Mouse (Mus musculus) CH12.LX (cell line): Measurements from ENCODE around the gene Acss2.

Source experiments
- CHD2 ChIP-seq: IDR thresholded peaks from 2 replicates; pipeline ENCODE4 v1.6.1; 2011; ENCODE audit warnings: low read length, improper control_type of control experiment
- CTCF ChIP-seq, 2 experiments: IDR thresholded peaks in 1 of 2; conservative IDR thresholded peaks in 1 of 2; 2 replicates each; pipeline ENCODE4 v1.5.1; 2011 to 2012; ENCODE audit warnings: low read depth in 2 of 2, low read length in 2 of 2, improper control_type of control experiment in 1 of 2, inconsistent platforms in 1 of 2, mild to moderate bottlenecking in 1 of 2, moderate library complexity in 1 of 2
- KAT2A ChIP-seq: IDR thresholded peaks from 2 replicates; pipeline ENCODE4 v1.6.1; 2012; ENCODE audit warnings: low read length, improper control_type of control experiment, inconsistent platforms; ENCODE audit not compliant: insufficient replicate concordance
- MAFK ChIP-seq: IDR thresholded peaks from 2 replicates; pipeline ENCODE4 v1.6.1; 2011; ENCODE audit warnings: low read length, improper control_type of control experiment; ENCODE audit not compliant: insufficient replicate concordance
- MEF2A ChIP-seq: IDR thresholded peaks from 2 replicates; pipeline ENCODE4 v1.6.1; 2014; ENCODE audit warnings: low read depth, mild to moderate bottlenecking, inconsistent platforms, low read length, improper control_type of control experiment, borderline replicate concordance
- MXI1 ChIP-seq: IDR thresholded peaks from 2 replicates; pipeline ENCODE4 v1.6.1; 2011; ENCODE audit warnings: mild to moderate bottlenecking, low read depth, low read length, improper control_type of control experiment
- NELFE ChIP-seq: IDR thresholded peaks from 2 replicates; pipeline ENCODE4 v1.6.1; 2011; ENCODE audit warnings: low read depth, low read length, improper control_type of control experiment
- POLR2A ChIP-seq: IDR thresholded peaks from 2 replicates; pipeline ENCODE4 v1.6.1; 2011; ENCODE audit warnings: low read depth, mild to moderate bottlenecking, improper control_type of control experiment, low read length
- POLR2AphosphoS2 ChIP-seq: IDR thresholded peaks from 2 replicates; pipeline ENCODE4 v1.6.1; 2011; ENCODE audit warnings: low read depth, low read length, improper control_type of control experiment
- TCF12 ChIP-seq: IDR thresholded peaks from 2 replicates; pipeline ENCODE4 v1.6.1; 2014; ENCODE audit warnings: low read depth, mild to moderate bottlenecking, inconsistent platforms, low read length, improper control_type of control experiment
- UBTF ChIP-seq: IDR thresholded peaks from 2 replicates; pipeline ENCODE4 v1.6.1; 2012; ENCODE audit warnings: low read depth, mild to moderate bottlenecking, inconsistent platforms, low read length, improper control_type of control experiment, moderate library complexity
- ZC3H11A ChIP-seq: IDR thresholded peaks from 2 replicates; pipeline ENCODE4 v1.6.1; 2012; ENCODE audit warnings: low read depth, mild to moderate bottlenecking, inconsistent platforms, low read length, improper control_type of control experiment
- ZNF384 ChIP-seq: IDR thresholded peaks from 2 replicates; pipeline ENCODE4 v1.6.1; 2012; ENCODE audit warnings: low read depth, low read length, improper control_type of control experiment, inconsistent platforms

DNA sequence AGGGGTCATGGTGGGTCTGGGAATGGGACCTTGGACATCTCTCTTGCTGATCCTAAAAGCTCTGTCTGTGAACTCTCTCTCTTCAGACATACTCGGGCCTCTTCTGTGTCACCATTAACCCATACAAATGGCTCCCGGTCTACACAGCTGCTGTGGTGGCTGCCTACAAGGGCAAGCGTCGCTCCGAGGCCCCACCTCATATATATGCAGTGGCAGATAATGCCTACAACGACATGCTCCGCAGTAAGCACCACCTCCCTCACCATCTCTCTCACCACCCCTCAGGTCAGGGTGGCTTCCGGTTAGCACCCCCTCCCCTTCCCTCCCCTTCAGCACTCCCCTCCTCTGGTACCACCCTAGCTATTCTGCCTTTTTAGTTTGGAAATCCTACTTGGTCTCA lies 96.2 kb downstream of the Acss2 start:
- TF ChIP-seq CTCF (conservative IDR thresholded peaks at IDR 0.05 in 1 of 2, IDR thresholded peaks at IDR 0.05 in 1 of 2; ENCODE audit: low read depth in 2 of 2, low read length in 2 of 2): no peak
- TF ChIP-seq NELFE: no peak
- no peak for TF ChIP-seq ZNF384
- TF ChIP-seq MAFK: no peak
- no peak for TF ChIP-seq ZC3H11A
- TF ChIP-seq POLR2A: no peak
- TF ChIP-seq KAT2A: no peak
- no peak for TF ChIP-seq UBTF
- TF ChIP-seq MEF2A: no peak
- no peak for TF ChIP-seq MXI1
- no peak for TF ChIP-seq POLR2AphosphoS2
- TF ChIP-seq TCF12: no peak
- no peak for TF ChIP-seq CHD2
